Mouse (Mus musculus) limb, embryonic 11.5 days (tissue): ENCODE results near the gene Pmp22. TPM values are rescaled to one million over a fixed set of nuclear protein-coding genes. Genes with fewer than 3 reads are reported as not detected.

Source experiments
- ATAC-seq: fragments of 200-750 bp; cut with Nextera tagmentation; 2 replicates; pipeline ENCODE4 v1.8.0; 2017; ENCODE audit warnings: low read depth; ENCODE audit not compliant: insufficient number of reproducible peaks, low FRiP score, low TSS enrichment
- DNase-seq: peaks from one replicate; pipeline ENCODE4 v3.0.0-alpha.2; 2015; ENCODE audit warnings: low spot score
- H3K27ac ChIP-seq: fragments of 300-500 bp; sonication (generic); replicated peaks from 2 replicates; pipeline ENCODE4 v1.5.1; 2014; ENCODE audit warnings: low read depth, mild to moderate bottlenecking, low read length
- H3K27me3 ChIP-seq: fragments of 300-500 bp; sonication (generic); 2 replicates; pipeline ENCODE4 v1.6.1; 2014; ENCODE audit warnings: mild to moderate bottlenecking, low read length, mixed read lengths; ENCODE audit not compliant: control insufficient read depth, insufficient read depth
- H3K36me3 ChIP-seq: fragments of 300-500 bp; sonication (generic); 2 replicates; pipeline ENCODE4 v1.6.1; 2014; ENCODE audit warnings: mild to moderate bottlenecking, low read length, moderate library complexity, mixed read lengths; ENCODE audit not compliant: control insufficient read depth, insufficient read depth
- H3K4me1 ChIP-seq: fragments of 300-500 bp; sonication (generic); 2 replicates; pipeline ENCODE4 v1.6.1; 2014; ENCODE audit warnings: low read length, mixed read lengths; ENCODE audit not compliant: control insufficient read depth, insufficient read depth
- H3K4me2 ChIP-seq: fragments of 300-500 bp; sonication (generic); 2 replicates; pipeline ENCODE4 v1.6.1; 2014; ENCODE audit warnings: low read depth, mild to moderate bottlenecking, moderate library complexity; ENCODE audit not compliant: severe bottlenecking
- H3K4me3 ChIP-seq: fragments of 300-500 bp; sonication (generic); 2 replicates; pipeline ENCODE4 v1.5.1; 2014; ENCODE audit warnings: low read depth, low read length
- H3K9ac ChIP-seq: fragments of 300-500 bp; sonication (generic); 2 replicates; pipeline ENCODE4 v1.6.1; 2014; ENCODE audit warnings: mild to moderate bottlenecking, low read length
- H3K9me3 ChIP-seq: fragments of 300-500 bp; sonication (generic); 2 replicates; pipeline ENCODE4 v1.6.1; 2016; ENCODE audit warnings: low read length; ENCODE audit not compliant: control insufficient read depth
- WGBS: fragments of 180-500 bp; shearing (Covaris S2); extraction: QIAGEN DNeasy Blood & Tissue Kit; methylation state at CpG from one replicate; pipeline ENCODE4 v1.1.7; 2014; 5-methylcytosine and 5-hydroxymethylcytosine counted together
- polyA plus RNA-seq: library from polyadenylated mRNA; unstranded; fragments of >200 nt; fragmentation: Nextera tagmentation; extraction: Ambion mirVana; gene quantifications from 2 replicates; pipeline ENCODE4 v1.2.1, GENCODE M21; 2014

Gene Pmp22
- polyA plus RNA-seq, 1 experiment from 2014 or later = 51.0 TPM

- DNase-seq = no peak
- Histone ChIP-seq H3K9me3 (no peaks in the 10 kb centered on the region), H3K4me2 (no peak overlapping the region), H3K27me3 (no peaks in the 10 kb centered on the region), H3K27ac (no peak overlapping the region), H3K36me3 (no peaks in the 10 kb centered on the region), H3K9ac (no peak overlapping the region), H3K4me3 (no peak overlapping the region), H3K4me1 (no peaks in the 10 kb centered on the region)
- WGBS = 83% methylated on average over 3 of the region's 3 CpGs
- no peak for ATAC-seq
Observed at GRCm38 (mm10) chr11:63099390-63099789, 29.4 kb upstream of the Pmp22 start.

- Histone ChIP-seq H3K4me1 (no peaks in the 10 kb centered on the region), H3K36me3 (no peaks in the 10 kb centered on the region), H3K9me3 (no peaks in the 10 kb centered on the region), H3K27ac (no peak overlapping the region), H3K4me3 (no peak overlapping the region), H3K27me3 (no peaks in the 10 kb centered on the region), H3K4me2 (no peak overlapping the region), H3K9ac (no peak overlapping the region)
- no peak for ATAC-seq
- DNase-seq = no peak
- 90% methylated on average over 7 of the region's 7 CpGs for WGBS
Observed at GRCm38 (mm10) chr11:63103256-63103655, 25.5 kb upstream of the Pmp22 start.

GRCm38 (mm10) chr11:63104026-63104425 is 24.8 kb upstream of the Pmp22 start:
- H3K9ac ChIP-seq = no peak overlapping the region
- H3K4me2 ChIP-seq = no peak overlapping the region
- DNase-seq (no peak), ATAC-seq (no peak)
- H3K27me3 ChIP-seq = no peaks in the 10 kb centered on the region
- no peak overlapping the region for H3K27ac ChIP-seq
- no peaks in the 10 kb centered on the region for H3K36me3 ChIP-seq
- WGBS = 90% methylated on average over 2 of the region's 2 CpGs
- no peak overlapping the region for H3K4me3 ChIP-seq
- no peaks in the 10 kb centered on the region for H3K4me1 ChIP-seq
- H3K9me3 ChIP-seq = no peaks in the 10 kb centered on the region

GRCm38 (mm10) chr11:63109230-63109775 is 19.5 kb upstream of the Pmp22 start:
- H3K4me1 ChIP-seq = no peaks in the 10 kb centered on the region
- WGBS = 73% methylated on average over 1 of the region's 1 CpGs
- ATAC-seq (no peak), DNase-seq (no peak)
- H3K4me2 ChIP-seq = no peak overlapping the region
- no peak overlapping the region for H3K27ac ChIP-seq
- no peaks in the 10 kb centered on the region for H3K9me3 ChIP-seq
- no peak overlapping the region for H3K9ac ChIP-seq
- no peak overlapping the region for H3K4me3 ChIP-seq
- H3K27me3 ChIP-seq = no peaks in the 10 kb centered on the region
- no peaks in the 10 kb centered on the region for H3K36me3 ChIP-seq

GRCm38 (mm10) chr11:63110329-63110728 is 18.5 kb upstream of the Pmp22 start:
- H3K4me1 ChIP-seq = no peaks in the 10 kb centered on the region
- 90% methylated on average over 3 of the region's 3 CpGs for WGBS

GRCm38 (mm10) chr11:63114807-63115641 is 13.8 kb upstream of the Pmp22 start:
- Histone ChIP-seq H3K4me3 (no peak overlapping the region), H3K9me3 (no peaks in the 10 kb centered on the region), H3K36me3 (no peaks in the 10 kb centered on the region), H3K27me3 (no peaks in the 10 kb centered on the region), H3K27ac (no peak overlapping the region), H3K9ac (no peak overlapping the region), H3K4me2 (no peak overlapping the region), H3K4me1 (no peaks in the 10 kb centered on the region)
- ATAC-seq (no peak), DNase-seq (no peak)
- 83% methylated on average over 8 of the region's 8 CpGs for WGBS

More at GRCm38 (mm10) chr11:63110329-63110728, 18.5 kb upstream of the Pmp22 start:
- H3K27me3 ChIP-seq = no peaks in the 10 kb centered on the region
- no peak overlapping the region for H3K4me2 ChIP-seq
- H3K9me3 ChIP-seq = no peaks in the 10 kb centered on the region
- no peak overlapping the region for H3K27ac ChIP-seq
- H3K36me3 ChIP-seq = no peaks in the 10 kb centered on the region
- H3K4me3 ChIP-seq = no peak overlapping the region
- ATAC-seq (no peak), DNase-seq (no peak)
- no peak overlapping the region for H3K9ac ChIP-seq

- ATAC-seq (no peak), DNase-seq (no peak)
- Histone ChIP-seq H3K4me3 (no peak overlapping the region), H3K36me3 (no peaks in the 10 kb centered on the region), H3K9me3 (no peaks in the 10 kb centered on the region), H3K27ac (no peak overlapping the region), H3K27me3 (no peaks in the 10 kb centered on the region), H3K9ac (no peak overlapping the region), H3K4me2 (no peak overlapping the region), H3K4me1 (no peaks in the 10 kb centered on the region)
- 82% methylated on average over 5 of the region's 5 CpGs for WGBS
Observed at GRCm38 (mm10) chr11:63116652-63117051, 12.1 kb upstream of the Pmp22 start.

GRCm38 (mm10) chr11:63117266-63117665 is 11.5 kb upstream of the Pmp22 start:
- Histone ChIP-seq H3K36me3 (no peaks in the 10 kb centered on the region), H3K4me3 (no peak overlapping the region), H3K27me3 (no peaks in the 10 kb centered on the region), H3K4me1 (no peaks in the 10 kb centered on the region), H3K9ac (no peak overlapping the region), H3K4me2 (no peak overlapping the region), H3K9me3 (no peaks in the 10 kb centered on the region), H3K27ac (no peak overlapping the region)
- DNase-seq (no peak), ATAC-seq (no peak)
- WGBS = 82% methylated on average over 1 of the region's 1 CpGs
